Mouse (Mus musculus) lung, postnatal 0 days (tissue): ENCODE results near the gene Naa40. TPM values are rescaled to one million over a fixed set of nuclear protein-coding genes. Genes with fewer than 3 reads are reported as not detected.

ENCODE experiments used
- ATAC-seq: fragments of 200-750 bp; cut with Nextera tagmentation; 2 replicates; pipeline ENCODE4 v1.8.0; 2017; ENCODE audit warnings: moderate library complexity
- DNase-seq: peaks from one replicate; pipeline ENCODE4 v3.0.0-alpha.2; 2016; ENCODE audit warnings: low spot score
- H3K27ac ChIP-seq: fragments of 300-500 bp; sonication (generic); 2 replicates; pipeline ENCODE4 v1.5.1; 2014; ENCODE audit warnings: antibody characterized with exemption, mild to moderate bottlenecking, low read length, mixed read lengths
- H3K27me3 ChIP-seq: fragments of 300-500 bp; sonication (generic); replicated peaks from 2 replicates; pipeline ENCODE4 v1.6.1; 2014; ENCODE audit warnings: low read length, mixed read lengths; ENCODE audit not compliant: insufficient read depth
- H3K36me3 ChIP-seq: fragments of 300-500 bp; sonication (generic); 2 replicates; pipeline ENCODE4 v1.6.1; 2014; ENCODE audit warnings: low read length, mixed read lengths; ENCODE audit not compliant: insufficient read depth
- H3K4me1 ChIP-seq: fragments of 300-500 bp; sonication (generic); 2 replicates; pipeline ENCODE4 v1.6.1; 2014; ENCODE audit warnings: antibody characterized with exemption, low read depth, low read length, mixed read lengths; ENCODE audit not compliant: insufficient read depth
- H3K4me2 ChIP-seq: fragments of 300-500 bp; sonication (generic); replicated peaks from 2 replicates; pipeline ENCODE4 v1.6.1; 2014; ENCODE audit warnings: low read depth, mild to moderate bottlenecking, low read length, moderate library complexity, mixed read lengths
- H3K4me3 ChIP-seq: fragments of 300-500 bp; sonication (generic); 2 replicates; pipeline ENCODE4 v1.5.1; 2014; ENCODE audit warnings: low read depth, low read length
- H3K9ac ChIP-seq: fragments of 300-500 bp; sonication (generic); replicated peaks from 2 replicates; pipeline ENCODE4 v1.6.1; 2014; ENCODE audit warnings: low read depth, mild to moderate bottlenecking
- H3K9me3 ChIP-seq: fragments of 300-500 bp; sonication (generic); 2 replicates; pipeline ENCODE4 v1.6.1; 2016; ENCODE audit warnings: low read length, mixed read lengths
- CTCF ChIP-seq: IDR thresholded peaks from 2 replicates; pipeline ENCODE4 v1.5.1; 2016; ENCODE audit warnings: antibody characterized with exemption, mild to moderate bottlenecking
- EP300 ChIP-seq: IDR thresholded peaks from 2 replicates; pipeline ENCODE4 v1.6.1; 2016; ENCODE audit warnings: antibody characterized with exemption, mild to moderate bottlenecking, control low read depth
- WGBS: fragments of 180-500 bp; shearing (Covaris S2); extraction: QIAGEN DNeasy Blood & Tissue Kit; methylation state at CpG from one replicate; pipeline ENCODE4 v1.1.7; 2014; 5-methylcytosine and 5-hydroxymethylcytosine counted together
- polyA plus RNA-seq: library from polyadenylated mRNA; unstranded; fragments of >200 nt; fragmentation: Nextera tagmentation; extraction: Ambion mirVana; gene quantifications from 2 replicates; pipeline ENCODE4 v1.2.1, GENCODE M21; 2015

Gene Naa40
- polyA plus RNA-seq, 1 experiment from 2014 or later: 16.6 TPM

DNA sequence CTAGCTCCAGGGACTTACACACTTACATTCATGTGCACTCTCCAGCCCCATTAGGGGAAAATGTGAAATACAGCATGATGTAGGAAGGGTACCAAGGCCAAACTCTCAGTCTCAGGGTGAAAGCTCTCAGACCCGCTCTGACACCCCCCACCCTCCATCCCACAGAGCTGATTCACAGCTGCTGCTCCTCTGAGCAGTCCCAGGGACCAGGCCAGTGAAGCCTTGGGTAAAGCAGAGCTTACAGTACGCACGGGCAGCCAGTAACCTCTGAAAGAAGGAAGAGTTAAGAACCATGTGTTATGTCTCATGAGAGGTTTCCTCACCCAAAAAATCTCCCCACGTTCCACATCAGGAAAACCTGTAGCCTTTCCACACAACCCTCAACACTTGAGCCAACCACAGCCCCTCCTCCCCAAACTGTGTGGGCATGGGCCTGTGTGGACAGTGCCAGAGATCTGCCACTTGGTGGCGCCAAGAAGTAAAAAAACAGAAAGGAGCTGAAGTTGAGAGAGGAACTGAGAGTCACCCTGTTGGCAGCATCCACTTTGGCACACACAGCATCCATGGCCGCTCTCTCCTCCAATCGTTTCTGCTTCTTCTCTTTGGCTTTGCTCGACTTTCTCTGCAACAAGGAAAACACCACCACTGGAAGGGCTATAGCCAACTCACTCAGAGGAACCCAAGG lies 6.3 kb downstream of the Naa40 start:
- Histone ChIP-seq H3K4me3 (no peak overlapping the region), H3K9ac (no peak overlapping the region), H3K4me2 (no peak overlapping the region), H3K4me1 (no peaks in the 10 kb centered on the region), H3K27me3 (no peaks in the 10 kb centered on the region), H3K36me3 (peaks cover 12% of the 10 kb centered on the region; the same call in 1 of the 2 replicates), H3K9me3 (no peaks in the 10 kb centered on the region), H3K27ac (no peak overlapping the region)
- TF ChIP-seq EP300 (no peak), CTCF (peak; percentile 92)
- DNase-seq (peak; percentile 92), ATAC-seq (peak; percentile 96)
- WGBS: 48% methylated on average over 8 of the region's 8 CpGs

- WGBS: 82% methylated on average over 6 of the region's 6 CpGs
- peak; percentile 39 for DNase-seq
- ATAC-seq: peak; percentile 40
Measured at GRCm38 (mm10) chr19:7226511-7226914, 14.5 kb downstream of the Naa40 start.

DNA sequence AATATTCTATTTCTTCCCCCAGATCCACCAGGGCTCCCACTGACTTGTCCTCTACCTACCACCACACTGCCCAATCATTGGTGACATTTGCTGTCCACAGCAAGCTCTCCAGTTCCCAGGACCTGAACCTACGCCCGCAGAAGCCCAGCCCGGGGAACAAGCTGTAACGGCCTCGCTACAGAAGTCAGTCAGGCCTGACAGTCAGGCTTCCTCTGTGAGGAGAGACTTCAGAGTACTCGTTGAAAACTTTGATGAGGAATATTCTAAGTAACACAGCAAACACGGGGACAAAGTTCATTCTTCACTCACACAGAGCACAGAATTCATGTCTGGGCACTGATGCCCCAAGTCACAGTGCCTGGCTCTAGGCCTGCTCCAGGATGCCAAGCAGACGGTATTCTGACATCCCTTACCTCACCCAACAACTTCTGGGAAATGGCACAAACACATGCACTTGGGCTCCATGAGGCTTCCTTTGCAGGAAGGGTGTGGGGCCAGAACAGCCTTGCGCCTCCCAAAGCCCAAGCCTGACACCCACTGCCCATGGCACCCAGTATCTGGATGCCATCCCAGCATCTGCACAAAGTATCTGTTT lies 15.8 kb downstream of the Naa40 start:
- no peak for TF ChIP-seq CTCF
- no peak for TF ChIP-seq EP300
- H3K4me2 ChIP-seq: no peak overlapping the region
- 81% methylated on average over 9 of the region's 9 CpGs for WGBS
- no peak overlapping the region for H3K27ac ChIP-seq
- no peaks in the 10 kb centered on the region for H3K9me3 ChIP-seq
- no peak overlapping the region for H3K4me3 ChIP-seq
- H3K4me1 ChIP-seq: no peaks in the 10 kb centered on the region
- H3K27me3 ChIP-seq: no peaks in the 10 kb centered on the region
- H3K9ac ChIP-seq: no peak overlapping the region
- DNase-seq (no peak), ATAC-seq (no peak)
- peaks cover 11% of the 10 kb centered on the region; the same call in 1 of the 2 replicates for H3K36me3 ChIP-seq

More at GRCm38 (mm10) chr19:7226511-7226914, 14.5 kb downstream of the Naa40 start:
- Histone ChIP-seq H3K9me3 (no peaks in the 10 kb centered on the region), H3K4me3 (no peak overlapping the region), H3K9ac (no peak overlapping the region), H3K4me1 (no peaks in the 10 kb centered on the region), H3K27ac (no peak overlapping the region), H3K36me3 (peaks cover 17% of the 10 kb centered on the region; the same call in 1 of the 2 replicates), H3K27me3 (no peaks in the 10 kb centered on the region), H3K4me2 (no peak overlapping the region)
- no peak for TF ChIP-seq CTCF
- no peak for TF ChIP-seq EP300

DNA sequence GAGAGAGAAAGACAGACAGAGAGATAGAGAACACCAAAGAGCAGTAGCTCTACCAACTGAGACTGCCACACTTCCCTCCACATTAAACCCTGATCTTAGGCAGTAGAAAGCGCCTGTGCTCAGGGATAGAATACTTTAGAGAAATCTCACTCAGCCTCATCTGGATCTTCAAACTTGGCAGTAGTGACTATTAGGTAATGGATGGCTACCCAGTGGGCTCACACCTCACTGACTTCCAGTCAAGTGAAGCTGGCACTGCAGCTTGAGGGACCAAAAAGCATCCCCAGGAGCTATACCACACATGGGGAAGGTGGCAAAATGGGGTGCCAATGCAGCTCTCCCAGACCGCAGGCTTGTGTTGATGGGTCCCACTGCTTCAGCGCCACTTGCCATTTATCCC lies 16.7 kb downstream of the Naa40 start:
- Histone ChIP-seq H3K4me1 (no peaks in the 10 kb centered on the region), H3K27ac (no peak overlapping the region), H3K9ac (no peak overlapping the region), H3K9me3 (no peaks in the 10 kb centered on the region), H3K4me2 (no peak overlapping the region), H3K4me3 (no peak overlapping the region), H3K27me3 (no peaks in the 10 kb centered on the region), H3K36me3 (peaks cover 6% of the 10 kb centered on the region; the same call in 1 of the 2 replicates)
- 88% methylated on average over 3 of the region's 3 CpGs for WGBS
- no peak for TF ChIP-seq EP300
- no peak for TF ChIP-seq CTCF
- DNase-seq: no peak
- ATAC-seq: no peak

- Histone ChIP-seq H3K9me3 (no peaks in the 10 kb centered on the region), H3K27ac (no peak overlapping the region), H3K4me1 (no peaks in the 10 kb centered on the region), H3K4me2 (no peak overlapping the region), H3K27me3 (no peaks in the 10 kb centered on the region), H3K4me3 (no peak overlapping the region), H3K9ac (no peak overlapping the region), H3K36me3 (peaks cover 6% of the 10 kb centered on the region; the same call in 1 of the 2 replicates)
- TF ChIP-seq CTCF (no peak; the same call in 1 of the 2 replicates), EP300 (no peak)
- DNase-seq (no peak), ATAC-seq (no peak)
Measured at GRCm38 (mm10) chr19:7223488-7223887, 17.5 kb downstream of the Naa40 start.

DNA sequence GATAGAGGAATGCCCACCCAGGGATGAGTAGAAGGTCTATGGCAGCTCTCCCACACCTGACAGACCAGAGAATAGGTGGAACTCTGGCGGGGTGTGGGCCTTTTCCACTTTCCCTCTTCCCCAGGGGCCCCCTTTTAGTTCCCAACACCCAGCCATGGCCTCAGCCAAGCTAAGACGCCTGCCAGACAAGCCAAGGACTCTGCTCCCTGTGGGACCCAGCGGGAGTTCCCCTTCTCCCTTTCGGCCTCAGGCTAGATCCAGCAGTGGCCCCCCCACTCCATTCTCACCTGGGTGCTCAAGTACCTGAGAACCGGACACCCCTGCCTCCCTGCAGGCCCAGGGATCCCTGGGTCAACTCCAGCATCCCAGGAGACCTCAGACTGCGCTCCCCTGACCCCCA lies 18.8 kb downstream of the Naa40 start:
- H3K36me3 ChIP-seq: 0 out of 2 replicates have a peak, but pooled peaks cover 6% of the 10 kb centered on the region
- no peak overlapping the region for H3K4me3 ChIP-seq
- peaks cover 3% of the 10 kb centered on the region; the same call in 1 of the 2 replicates for H3K4me1 ChIP-seq
- no peaks in the 10 kb centered on the region for H3K9me3 ChIP-seq
- TF ChIP-seq EP300: no peak
- TF ChIP-seq CTCF: no peak
- ATAC-seq (no peak), DNase-seq (no peak)
- H3K4me2 ChIP-seq: no peak overlapping the region
- 73% methylated on average over 4 of the region's 6 CpGs for WGBS
- H3K27me3 ChIP-seq: no peaks in the 10 kb centered on the region
- H3K27ac ChIP-seq: no peak overlapping the region
- no peak overlapping the region for H3K9ac ChIP-seq
